Mouse (Mus musculus) stomach, postnatal 0 days (tissue): ENCODE measurements around the gene Bmyc. TPM values are rescaled to one million over a fixed set of nuclear protein-coding genes. Genes with fewer than 3 reads are reported as not detected.

Source experiments
- ATAC-seq: fragments of 200-750 bp; cut with Nextera tagmentation; 2 replicates; pipeline ENCODE4 v1.8.0; 2017; ENCODE audit not compliant: low FRiP score, low TSS enrichment
- DNase-seq: peaks from one replicate; pipeline ENCODE4 v3.0.0-alpha.2; 2016; ENCODE audit warnings: low spot score
- H3K27ac ChIP-seq: fragments of 300-500 bp; sonication (generic); replicated peaks from 2 replicates; pipeline ENCODE4 v1.5.1; 2014; ENCODE audit warnings: mild to moderate bottlenecking, control low read depth
- H3K27me3 ChIP-seq: fragments of 300-500 bp; sonication (generic); 2 replicates; pipeline ENCODE4 v1.6.1; 2014; ENCODE audit warnings: low read length; ENCODE audit not compliant: control insufficient read depth, insufficient read depth
- H3K36me3 ChIP-seq: fragments of 300-500 bp; sonication (generic); 2 replicates; pipeline ENCODE4 v1.6.1; 2014; ENCODE audit warnings: low read length, mixed read lengths; ENCODE audit not compliant: control insufficient read depth, insufficient read depth
- H3K4me1 ChIP-seq: fragments of 300-500 bp; sonication (generic); replicated peaks from 2 replicates; pipeline ENCODE4 v1.6.1; 2014; ENCODE audit warnings: antibody characterized with exemption; ENCODE audit not compliant: control insufficient read depth, insufficient read depth
- H3K4me2 ChIP-seq: fragments of 300-500 bp; sonication (generic); replicated peaks from 2 replicates; pipeline ENCODE4 v1.6.1; 2014; ENCODE audit warnings: low read depth, mild to moderate bottlenecking, control low read depth, moderate library complexity
- H3K4me3 ChIP-seq: fragments of 300-500 bp; sonication (generic); 2 replicates; pipeline ENCODE4 v1.5.1; 2014; ENCODE audit warnings: low read depth, low read length, control low read depth
- H3K9ac ChIP-seq: fragments of 300-500 bp; sonication (generic); 2 replicates; pipeline ENCODE4 v1.6.1; 2014; ENCODE audit warnings: mild to moderate bottlenecking, low read length, control low read depth, mixed read lengths
- H3K9me3 ChIP-seq: fragments of 300-500 bp; sonication (generic); 2 replicates; pipeline ENCODE4 v1.6.1; 2016; ENCODE audit warnings: low read length; ENCODE audit not compliant: control insufficient read depth
- CTCF ChIP-seq: IDR thresholded peaks from 2 replicates; pipeline ENCODE4 v1.5.1; 2016; ENCODE audit warnings: antibody characterized with exemption, low read depth, mild to moderate bottlenecking, moderate library complexity
- EP300 ChIP-seq: optimal IDR thresholded peaks from 2 replicates; pipeline ENCODE3; 2016; ENCODE audit warnings: antibody characterized with exemption
- WGBS: fragments of 180-500 bp; shearing (Covaris S2); extraction: QIAGEN DNeasy Blood & Tissue Kit; methylation state at CpG from one replicate; pipeline ENCODE4 v1.1.7; 2014; 5-methylcytosine and 5-hydroxymethylcytosine counted together
- polyA plus RNA-seq: library from polyadenylated mRNA; unstranded; fragments of >200 nt; fragmentation: Nextera tagmentation; extraction: Ambion mirVana; gene quantifications from 2 replicates; pipeline ENCODE4 v1.2.1, GENCODE M21; 2015

Gene Bmyc
- polyA plus RNA-seq = 53.9 and 55.6 TPM in 2 replicates

DNA sequence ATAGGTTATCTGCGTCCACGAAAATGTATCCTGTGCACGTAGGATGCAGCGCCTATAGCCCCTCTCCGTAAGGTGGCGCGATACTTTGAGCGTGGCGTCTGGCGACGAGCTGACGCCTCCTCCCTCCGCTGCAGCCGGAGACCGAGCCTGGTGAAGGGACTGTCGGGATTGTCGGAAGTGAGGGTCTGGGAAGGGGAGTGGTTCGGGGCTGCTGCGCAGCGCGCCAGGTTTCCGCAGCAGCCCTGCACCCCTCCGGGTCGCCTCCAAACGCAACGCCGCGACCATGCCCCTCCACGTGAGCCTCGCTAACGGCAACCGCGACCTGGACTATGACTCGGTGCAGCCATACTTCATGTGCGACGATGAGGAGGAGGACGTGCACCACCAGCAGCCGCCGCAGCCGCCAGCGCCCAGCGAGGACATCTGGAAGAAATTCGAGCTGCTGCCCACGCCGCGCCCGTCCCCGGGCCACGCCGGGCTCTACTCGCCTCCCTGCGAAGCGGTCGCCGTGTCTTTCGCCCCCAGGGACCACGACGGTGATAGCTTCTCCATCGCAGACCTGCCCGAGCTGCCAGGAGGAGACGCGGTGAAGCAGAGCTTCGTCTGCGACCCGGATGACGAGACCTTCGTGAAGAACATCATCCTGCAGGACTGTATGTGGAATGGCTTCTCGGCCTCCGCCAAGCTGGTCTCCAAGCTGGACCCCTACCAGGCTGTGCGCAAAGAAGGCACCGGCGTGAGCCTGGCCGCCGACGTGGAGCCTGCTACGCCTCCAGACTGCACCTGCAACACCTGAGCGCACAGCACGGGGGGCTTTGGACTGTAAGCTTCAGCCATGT, at the start of gene Bmyc:
Bmyc (plus strand) TSS at position 97 of the 839 bp plus-strand sequence.
- under 1% methylated on average over 78 of the region's 78 CpGs for WGBS
- Histone ChIP-seq H3K27ac (peak within 1 kb of the TSS; percentile 61), H3K9me3 (no peaks in the 10 kb centered on the region), H3K4me2 (peak within 1 kb of the TSS; percentile 94), H3K4me3 (peak within 1 kb of the TSS; percentile 66), H3K9ac (peak within 1 kb of the TSS; percentile 76), H3K36me3 (no peaks in the 10 kb centered on the region), H3K27me3 (no peaks in the 10 kb centered on the region), H3K4me1 (no peaks in the 10 kb centered on the region)
- TF ChIP-seq EP300 (no peak), CTCF (peak; percentile 77)
- ATAC-seq (peak; percentile 86), DNase-seq (peak; percentile 80)

DNA sequence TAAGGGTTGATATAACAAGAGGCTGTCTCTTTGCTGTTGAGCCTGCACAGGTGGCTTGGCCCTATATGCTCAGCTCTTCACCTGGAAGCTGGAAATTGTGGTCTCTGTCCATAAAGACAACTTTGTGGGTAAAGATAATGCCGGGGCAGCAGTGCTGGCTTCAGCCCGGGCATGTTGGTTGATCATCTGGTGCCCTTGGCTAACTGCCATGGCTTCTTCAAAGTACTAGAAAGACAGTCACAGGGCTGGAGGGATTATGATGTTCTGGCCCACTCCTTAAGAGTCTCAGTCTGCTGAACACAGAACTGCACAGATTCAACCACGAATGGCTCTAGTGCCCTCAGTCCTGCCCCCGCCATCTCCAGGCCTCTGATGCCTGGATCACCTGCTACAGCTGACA, 49.3 kb upstream of the Bmyc start:
- ATAC-seq = no peak
- Histone ChIP-seq H3K27ac (no peak overlapping the region), H3K27me3 (no peaks in the 10 kb centered on the region), H3K9ac (no peak overlapping the region), H3K4me1 (no peaks in the 10 kb centered on the region), H3K4me2 (no peak overlapping the region), H3K9me3 (no peaks in the 10 kb centered on the region), H3K4me3 (no peak overlapping the region), H3K36me3 (no peaks in the 10 kb centered on the region)
- 72% methylated on average over 4 of the region's 4 CpGs for WGBS
- TF ChIP-seq EP300 (no peak), CTCF (no peak)
- no peak for DNase-seq

DNA sequence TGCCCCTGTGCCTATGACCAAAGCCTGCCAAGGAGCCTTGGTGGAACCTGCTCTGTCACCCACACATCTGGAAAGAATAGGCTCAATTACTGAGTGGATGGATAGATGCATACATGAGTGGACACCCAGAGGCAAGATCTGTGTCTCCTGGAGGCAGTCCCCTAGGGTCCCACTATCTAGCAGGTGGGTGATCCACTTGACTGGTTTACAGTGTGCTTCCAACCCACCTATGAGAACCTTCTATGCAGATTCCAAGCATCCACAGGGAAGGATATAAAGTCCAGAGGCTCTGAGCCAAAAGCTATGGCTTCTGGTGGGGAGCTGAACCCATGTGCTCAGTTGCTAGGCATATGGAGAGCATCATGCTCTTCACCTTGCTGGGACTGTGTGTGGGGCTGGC, 48.9 kb upstream of the Bmyc start, which contains the start of gene Lcn5:
Lcn5 (plus strand) TSS at position 301 of the 400 bp plus-strand sequence.
- Histone ChIP-seq H3K4me3 (no peak within 1 kb of the TSS), H3K9ac (no peak within 1 kb of the TSS), H3K27ac (no peak within 1 kb of the TSS), H3K4me2 (no peak within 1 kb of the TSS), H3K9me3 (no peaks in the 10 kb centered on the region), H3K36me3 (no peaks in the 10 kb centered on the region), H3K4me1 (no peaks in the 10 kb centered on the region), H3K27me3 (no peaks in the 10 kb centered on the region)
- DNase-seq (no peak), ATAC-seq (no peak)
- TF ChIP-seq CTCF (no peak), EP300 (no peak)

DNA sequence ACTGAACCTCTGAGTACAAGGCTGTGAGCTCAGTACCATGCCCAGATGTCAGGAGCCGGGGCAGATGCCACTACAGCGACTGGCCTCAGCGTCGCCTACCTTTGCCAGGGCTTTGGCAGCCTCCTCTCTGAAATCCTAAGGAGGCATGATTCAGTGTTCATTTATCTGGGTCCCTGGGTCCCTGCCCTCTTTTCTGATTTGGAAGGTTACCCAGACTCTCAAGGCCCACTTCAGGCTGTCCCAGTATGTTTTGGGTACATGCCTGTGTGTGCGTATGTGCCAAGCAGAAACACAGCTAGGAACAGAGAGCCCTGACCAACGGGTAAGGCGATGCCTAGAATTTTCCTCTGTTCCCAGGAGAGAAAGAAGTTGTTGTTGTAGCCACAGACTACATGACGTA, 46.3 kb upstream of the Bmyc start:
- no peaks in the 10 kb centered on the region for H3K9me3 ChIP-seq
- no peak overlapping the region for H3K4me2 ChIP-seq
- H3K27ac ChIP-seq = no peak overlapping the region
- H3K4me1 ChIP-seq = no peaks in the 10 kb centered on the region
- 85% methylated on average over 8 of the region's 8 CpGs for WGBS
- no peak for TF ChIP-seq EP300
- TF ChIP-seq CTCF = no peak
- no peaks in the 10 kb centered on the region for H3K36me3 ChIP-seq
- DNase-seq (no peak), ATAC-seq (no peak)
- no peaks in the 10 kb centered on the region for H3K27me3 ChIP-seq
- H3K4me3 ChIP-seq = no peak overlapping the region
- H3K9ac ChIP-seq = no peak overlapping the region

DNA sequence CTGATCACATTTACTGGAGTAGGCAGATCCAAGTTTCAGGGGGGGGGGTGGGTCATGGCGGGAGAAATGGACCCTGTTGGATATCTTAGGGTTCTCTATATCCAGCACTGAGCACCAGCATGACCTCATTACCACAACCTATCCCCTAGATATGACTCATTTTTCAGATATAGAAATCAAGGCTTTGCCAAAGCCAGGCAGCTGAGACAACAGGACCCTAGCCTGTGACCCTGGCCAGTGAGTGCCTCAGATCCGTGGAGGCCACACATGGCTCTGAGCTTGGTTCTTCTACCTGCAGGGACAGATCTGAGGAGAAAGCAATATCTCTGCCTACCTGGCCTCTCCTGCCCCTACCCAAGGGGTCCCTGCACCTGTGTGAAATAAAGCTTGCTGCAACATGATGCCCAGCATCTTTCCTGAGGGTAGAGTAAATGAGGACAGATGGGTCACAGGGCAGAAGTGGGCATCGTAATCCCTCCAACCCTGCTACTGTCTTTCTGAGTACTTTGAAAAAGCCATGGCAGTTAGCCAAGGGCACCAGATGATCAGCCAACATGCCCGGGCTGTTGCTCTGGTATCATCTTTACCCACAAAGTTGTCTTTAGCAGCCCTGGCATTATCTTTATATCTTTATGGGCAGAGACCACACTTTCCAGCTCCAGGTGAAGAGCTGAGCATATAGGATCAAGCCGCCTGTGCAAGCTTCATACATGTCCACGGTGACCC, 45.1 kb upstream of the Bmyc start:
- ATAC-seq (no peak), DNase-seq (no peak)
- Histone ChIP-seq H3K4me1 (no peaks in the 10 kb centered on the region), H3K36me3 (no peaks in the 10 kb centered on the region), H3K27me3 (no peaks in the 10 kb centered on the region), H3K9ac (no peak overlapping the region), H3K9me3 (no peaks in the 10 kb centered on the region), H3K4me3 (no peak overlapping the region), H3K27ac (no peak overlapping the region), H3K4me2 (no peak overlapping the region)
- WGBS = 79% methylated on average over 6 of the region's 6 CpGs
- TF ChIP-seq CTCF (no peak), EP300 (no peak)

DNA sequence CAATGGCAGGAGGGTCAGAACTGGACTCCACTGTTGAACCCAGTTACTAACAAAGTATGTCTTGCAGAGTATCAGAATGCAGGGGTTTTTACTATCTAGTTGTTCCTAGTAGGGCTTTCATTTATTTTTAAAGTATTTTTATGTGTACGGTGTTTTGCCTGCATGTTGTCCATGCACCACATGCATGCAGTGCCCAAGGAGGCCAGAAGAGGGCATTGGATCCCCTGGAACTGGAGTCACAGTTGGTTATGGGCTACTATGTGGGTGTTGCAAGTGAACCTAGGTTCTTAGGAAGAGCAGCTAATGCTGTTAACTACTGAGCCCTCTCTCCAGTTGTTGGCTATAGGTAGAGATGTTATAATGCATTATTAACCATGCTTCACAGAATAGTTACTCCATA, 43.0 kb upstream of the Bmyc start:
- Histone ChIP-seq H3K27me3 (no peaks in the 10 kb centered on the region), H3K27ac (no peak overlapping the region), H3K9ac (no peak overlapping the region), H3K36me3 (no peaks in the 10 kb centered on the region), H3K9me3 (no peaks in the 10 kb centered on the region), H3K4me1 (no peaks in the 10 kb centered on the region), H3K4me2 (no peak overlapping the region), H3K4me3 (no peak overlapping the region)
- ATAC-seq (no peak), DNase-seq (peak; percentile 60)
- TF ChIP-seq CTCF (peak; percentile 75), EP300 (no peak)
- 72% methylated on average over 1 of the region's 1 CpGs for WGBS
